Mouse (Mus musculus) neural tube, embryonic 14.5 days (tissue): Measurements from ENCODE around the gene Inpp5b. TPM values are rescaled to one million over a fixed set of nuclear protein-coding genes. Genes with fewer than 3 reads are reported as not detected.
A peak's percentile ranks its signal among the peaks of the same experiment; 100 is the strongest.

Source experiments
- ATAC-seq: fragments of 200-750 bp; cut with Nextera tagmentation; 2 replicates; pipeline ENCODE4 v1.8.0; 2017; ENCODE audit warnings: low read depth, mild to moderate bottlenecking, moderate TSS enrichment, moderate library complexity
- H3K27ac ChIP-seq: fragments of 300-500 bp; sonication (generic); 2 replicates; pipeline ENCODE4 v1.5.1; 2014; ENCODE audit warnings: low read depth, mild to moderate bottlenecking, control low read depth, low read length, moderate library complexity, mixed read lengths
- H3K27me3 ChIP-seq: fragments of 300-500 bp; sonication (generic); 2 replicates; pipeline ENCODE4 v1.6.1; 2014; ENCODE audit warnings: low read length; ENCODE audit not compliant: control insufficient read depth, insufficient read depth
- H3K36me3 ChIP-seq: fragments of 300-500 bp; sonication (generic); 2 replicates; pipeline ENCODE4 v1.6.1; 2014; ENCODE audit warnings: low read length, mixed read lengths; ENCODE audit not compliant: control insufficient read depth, insufficient read depth
- H3K4me1 ChIP-seq: fragments of 300-500 bp; sonication (generic); 2 replicates; pipeline ENCODE4 v1.6.1; 2014; ENCODE audit warnings: low read length; ENCODE audit not compliant: control insufficient read depth, insufficient read depth
- H3K4me2 ChIP-seq: fragments of 300-500 bp; sonication (generic); 2 replicates; pipeline ENCODE4 v1.6.1; 2014; ENCODE audit warnings: mild to moderate bottlenecking, low read depth, low read length, control low read depth
- H3K4me3 ChIP-seq: fragments of 300-500 bp; sonication (generic); 2 replicates; pipeline ENCODE4 v1.5.1; 2014; ENCODE audit warnings: low read depth, low read length, control low read depth, mixed read lengths
- H3K9ac ChIP-seq: fragments of 300-500 bp; sonication (generic); replicated peaks from 2 replicates; pipeline ENCODE4 v1.6.1; 2014; ENCODE audit warnings: low read depth, mild to moderate bottlenecking, control low read depth, low read length, mixed read lengths
- H3K9me3 ChIP-seq: fragments of 300-500 bp; sonication (generic); 2 replicates; pipeline ENCODE4 v1.6.1; 2016; ENCODE audit warnings: low read length; ENCODE audit not compliant: control insufficient read depth
- WGBS: fragments of 180-500 bp; shearing (Covaris S2); extraction: QIAGEN DNeasy Blood & Tissue Kit; methylation state at CpG from one replicate; pipeline ENCODE4 v1.1.7; 2014; 5-methylcytosine and 5-hydroxymethylcytosine counted together
- microRNA counts: library from miRNA; unstranded; fragments of <30 nt; microRNA quantifications from one replicate; lab custom pipeline; 2016
- microRNA-seq: library from miRNA; unstranded; fragments of <30 nt; microRNA quantifications from one replicate; pipeline ENCODE4, GENCODE M21; 2016
- polyA plus RNA-seq: library from polyadenylated mRNA; unstranded; fragments of >200 nt; fragmentation: Nextera tagmentation; extraction: Ambion mirVana; gene quantifications from 2 replicates; pipeline ENCODE4 v1.2.1, GENCODE M21; 2014

Inpp5b gene
- polyA plus RNA-seq, 1 experiment from 2014 or later = 22.5 TPM

DNA sequence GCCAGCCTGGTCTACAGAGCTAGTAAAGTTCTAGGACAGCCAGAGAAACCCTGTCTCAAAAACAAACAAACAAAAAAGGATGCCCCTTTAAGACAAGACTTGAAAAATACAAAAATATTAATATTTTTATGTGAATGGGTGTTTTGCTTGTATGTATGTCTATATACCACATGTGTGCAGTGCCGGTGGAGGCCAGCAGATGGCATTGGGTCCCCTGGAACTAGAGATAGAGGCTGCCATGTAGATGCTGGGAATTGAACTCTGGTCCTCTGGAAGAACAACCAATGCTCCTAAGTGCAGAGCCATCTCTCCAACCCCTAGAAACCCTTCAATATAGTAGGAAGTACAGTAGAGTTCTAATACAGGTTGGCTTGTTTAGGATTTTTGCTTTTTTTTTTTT is 99.3 kb downstream of the Inpp5b start:
- Histone ChIP-seq H3K36me3 (peaks cover 7% of the 10 kb centered on the region; the same call in 1 of the 2 replicates), H3K4me3 (no peak overlapping the region)
- WGBS = 100% methylated on average over 1 of the region's 1 CpGs

DNA sequence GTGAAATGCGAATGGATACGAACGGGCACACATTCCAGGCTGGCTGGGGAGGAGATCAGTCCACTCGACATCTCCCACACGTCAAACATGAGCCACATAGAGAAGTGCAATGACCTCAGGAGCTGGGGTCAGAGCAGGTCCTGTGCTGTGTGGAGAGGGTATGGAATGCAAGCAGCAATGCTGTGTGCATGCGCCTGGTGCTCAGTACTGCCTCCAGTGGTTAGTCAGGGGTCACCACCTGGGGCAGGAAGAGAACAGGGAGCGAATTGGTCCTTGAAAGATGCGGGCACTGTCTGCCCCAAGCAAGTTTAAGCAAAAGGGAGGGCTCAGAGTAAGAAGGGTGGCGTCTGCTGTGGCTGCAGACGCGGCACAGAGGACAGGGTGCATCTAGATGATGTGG is 101.8 kb downstream of the Inpp5b start:
- no peaks in the 10 kb centered on the region for H3K27me3 ChIP-seq
- H3K36me3 ChIP-seq = peaks cover 5% of the 10 kb centered on the region; the same call in 1 of the 2 replicates
- peaks cover 13% of the 10 kb centered on the region; the same call in 1 of the 2 replicates for H3K4me1 ChIP-seq
- no peak overlapping the region for H3K4me3 ChIP-seq
- H3K9ac ChIP-seq = no peak overlapping the region
- WGBS = 60% methylated on average over 11 of the region's 11 CpGs
- no peak for ATAC-seq
- H3K9me3 ChIP-seq = no peaks in the 10 kb centered on the region
- H3K27ac ChIP-seq = no peak overlapping the region
- no peak overlapping the region for H3K4me2 ChIP-seq

More for the DNA sequence above, 99.3 kb downstream of the Inpp5b start:
- Histone ChIP-seq H3K4me1 (no peaks in the 10 kb centered on the region), H3K27ac (no peak overlapping the region), H3K4me2 (no peak overlapping the region), H3K27me3 (no peaks in the 10 kb centered on the region), H3K9me3 (no peaks in the 10 kb centered on the region), H3K9ac (no peak overlapping the region)
- ATAC-seq = no peak

DNA sequence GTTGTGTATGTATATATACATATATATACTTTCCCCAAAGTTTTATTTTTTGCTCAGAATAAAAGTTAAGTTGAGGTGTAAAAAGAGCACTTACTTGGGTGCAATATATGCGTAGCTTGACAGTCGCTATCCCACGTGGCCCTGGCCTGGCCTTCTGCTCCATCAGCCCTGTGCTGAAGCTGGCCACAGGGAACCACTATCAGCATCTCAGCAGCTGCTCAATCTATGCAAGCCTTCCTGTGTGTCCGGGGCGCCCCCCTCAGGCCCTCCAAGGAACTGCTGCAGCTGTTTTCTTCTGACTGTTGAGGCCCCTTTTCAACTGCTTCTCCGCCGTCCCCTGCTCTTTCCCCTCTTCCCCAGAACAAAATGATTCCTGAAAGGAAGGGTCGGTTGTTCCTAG is 105.9 kb downstream of the Inpp5b start:
- no peaks in the 10 kb centered on the region for H3K36me3 ChIP-seq
- no peaks in the 10 kb centered on the region for H3K9me3 ChIP-seq
- no peaks in the 10 kb centered on the region for H3K27me3 ChIP-seq
- H3K4me1 ChIP-seq = peaks cover 26% of the 10 kb centered on the region
- 5% methylated on average over 8 of the region's 8 CpGs for WGBS
- no peak for ATAC-seq
- H3K9ac ChIP-seq = no peak overlapping the region
- no peak overlapping the region for H3K27ac ChIP-seq
- H3K4me2 ChIP-seq = no peak overlapping the region
- H3K4me3 ChIP-seq = no peak overlapping the region

DNA sequence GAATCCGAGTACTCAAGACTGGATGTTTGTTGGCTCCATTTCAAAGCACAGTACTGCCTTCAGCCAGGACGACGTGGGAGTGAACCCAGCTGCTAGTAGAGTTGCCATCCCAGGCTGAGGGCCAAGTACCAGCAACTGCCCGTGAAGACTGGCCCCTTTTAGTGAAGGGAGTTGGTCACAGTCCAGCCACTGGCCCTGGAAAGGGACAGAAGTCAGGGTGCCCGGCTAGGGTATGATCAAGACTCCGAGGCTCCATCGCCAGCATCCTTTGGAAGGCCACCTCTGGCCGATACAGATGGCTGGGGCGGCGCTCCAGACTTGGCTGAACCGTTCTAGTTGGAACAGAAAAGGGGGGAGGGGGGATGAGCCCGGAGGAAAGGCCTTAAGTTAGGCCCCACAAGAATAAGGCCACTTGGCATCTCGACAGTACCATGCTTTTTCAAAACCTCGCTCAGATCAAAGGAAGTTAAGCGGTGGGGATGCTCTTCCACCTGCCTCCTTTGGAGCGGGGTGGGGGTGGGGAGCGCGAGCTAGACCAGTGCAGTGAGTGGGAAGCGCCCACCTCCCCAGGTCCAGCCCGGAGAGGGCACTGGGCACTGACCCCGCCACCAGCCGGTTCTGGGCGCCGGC is 108.1 kb downstream of the Inpp5b start:
- Histone ChIP-seq H3K9ac (peak overlapping the region; percentile 86), H3K4me1 (peaks cover 28% of the 10 kb centered on the region), H3K4me2 (peak overlapping the region; percentile 86), H3K9me3 (no peaks in the 10 kb centered on the region), H3K27ac (peak overlapping the region; percentile 95), H3K36me3 (peaks cover 7% of the 10 kb centered on the region; the same call in 1 of the 2 replicates), H3K27me3 (no peaks in the 10 kb centered on the region), H3K4me3 (peak overlapping the region; percentile 93)
- ATAC-seq = peak; percentile 55
- 1% methylated on average over 24 of the region's 24 CpGs for WGBS

DNA sequence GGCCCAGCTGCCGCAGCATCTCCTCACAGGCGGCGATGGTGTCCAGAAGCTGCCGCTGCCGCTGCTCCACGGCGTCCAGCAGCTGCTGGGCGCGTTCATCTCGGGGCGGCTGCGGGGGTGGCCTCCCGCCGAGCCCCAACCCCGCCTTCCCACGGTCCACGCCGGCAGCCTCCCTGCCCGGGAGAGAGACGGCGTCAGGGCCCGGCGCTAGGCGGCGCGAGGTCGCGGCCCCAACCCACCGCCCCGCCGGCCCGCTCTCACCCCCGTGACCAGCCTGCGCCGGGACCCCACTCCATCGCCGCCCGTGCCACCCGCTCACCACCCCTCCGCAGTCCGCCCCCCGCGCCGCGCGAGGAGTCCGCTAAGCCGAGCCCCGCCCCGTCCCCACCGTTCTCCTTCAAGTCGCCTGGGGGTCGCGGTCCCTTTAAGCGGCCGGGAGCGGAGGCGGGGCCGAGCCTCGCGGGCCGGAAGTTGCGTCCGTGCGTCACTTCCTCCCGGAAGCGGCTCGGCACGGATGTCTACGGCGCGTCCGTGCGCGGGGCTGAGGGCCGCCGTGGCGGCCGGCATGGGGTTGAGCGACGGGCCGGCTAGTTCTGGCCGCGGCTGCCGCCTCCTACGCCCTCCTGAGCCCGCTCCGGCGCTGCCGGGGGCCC is 108.7 kb downstream of the Inpp5b start, which contains the start of gene Yrdc:
Gene Yrdc (plus strand): TSS at position 419 of the 653 bp plus-strand sequence.
- Histone ChIP-seq H3K4me1 (peaks cover 28% of the 10 kb centered on the region), H3K36me3 (peaks cover 11% of the 10 kb centered on the region; the same call in 1 of the 2 replicates), H3K4me2 (peak within 1 kb of the TSS; percentile 86), H3K4me3 (peak within 1 kb of the TSS; percentile 93), H3K9ac (peak within 1 kb of the TSS; percentile 86), H3K27ac (peak within 1 kb of the TSS; percentile 95), H3K27me3 (no peaks in the 10 kb centered on the region), H3K9me3 (no peaks in the 10 kb centered on the region)
- WGBS = 1% methylated on average over 52 of the region's 90 CpGs
- ATAC-seq = peak; percentile 94

MicroRNAs encoded within 50 kb of the gene (microRNA counts, 519-probe panel; counts per million panel counts)
- microRNA mmu-miR-697 (lab: Ali Mortazavi, UCI) = not detected
- not detected for microRNA mmu-miR-698 (lab: Ali Mortazavi, UCI)

Small RNA genes lying within 50 kb of the gene (microRNA-seq; reads per million reads assigned to microRNA genes)
- gene Gm24721 (not detected), gene Mir697 (not detected), gene Mir698 (not detected)

Other genes starting within 250 kb of the Inpp5b start
- gene 3100002H09Rik, start 131.0 kb upstream of the Inpp5b start, polyA plus RNA-seq = 0.32 TPM in 1 of 2 replicates, not detected in the other
- 6.7 and 7.8 TPM in 2 replicates for gene Pou3f1, start 85.0 kb upstream of the Inpp5b start, polyA plus RNA-seq
- gene Utp11, start 48.2 kb upstream of the Inpp5b start, polyA plus RNA-seq = 33.9 and 39.2 TPM in 2 replicates
- 0.60 and 1.5 TPM in 2 replicates for gene Fhl3, start 41.1 kb upstream of the Inpp5b start, polyA plus RNA-seq
- 89.9 and 93.2 TPM in 2 replicates for gene Sf3a3, start 27.1 kb upstream of the Inpp5b start, polyA plus RNA-seq
- gene Mtf1, start 60.3 kb downstream of the Inpp5b start, polyA plus RNA-seq = 10.2 and 11.9 TPM in 2 replicates
- 48.8 and 51.4 TPM in 2 replicates for gene Yrdc, start 108.8 kb downstream of the Inpp5b start, polyA plus RNA-seq
- gene 1110065P20Rik, start 109.3 kb downstream of the Inpp5b start, polyA plus RNA-seq = 86.5 and 104 TPM in 2 replicates
- gene Maneal, start 120.3 kb downstream of the Inpp5b start, polyA plus RNA-seq = 16.5 and 19.0 TPM in 2 replicates
- 7.4 and 9.3 TPM in 2 replicates for gene Epha10, start 139.0 kb downstream of the Inpp5b start, polyA plus RNA-seq
- gene 9930104L06Rik, start 195.2 kb downstream of the Inpp5b start, polyA plus RNA-seq = 6.0 and 6.7 TPM in 2 replicates
- gene Cdca8, start 197.5 kb downstream of the Inpp5b start, polyA plus RNA-seq = 12.7 and 17.5 TPM in 2 replicates
- gene Rspo1, start 244.6 kb downstream of the Inpp5b start, polyA plus RNA-seq = 0.99 and 1.0 TPM in 2 replicates